Mouse (Mus musculus) forebrain, embryonic 12.5 days (tissue): ENCODE measurements around the gene Ephx4. TPM values are rescaled to one million over a fixed set of nuclear protein-coding genes. Genes with fewer than 3 reads are reported as not detected.

Experiments used
- ATAC-seq: fragments of 200-750 bp; cut with Nextera tagmentation; 2 replicates; pipeline ENCODE4 v1.8.0; 2017; ENCODE audit warnings: moderate TSS enrichment; ENCODE audit not compliant: low FRiP score
- H3K27ac ChIP-seq: fragments of 300-500 bp; sonication (generic); 2 replicates; pipeline ENCODE4 v1.5.1; 2016; ENCODE audit warnings: mild to moderate bottlenecking
- H3K27me3 ChIP-seq: fragments of 300-500 bp; sonication (generic); 2 replicates; pipeline ENCODE4 v1.6.1; 2016; ENCODE audit warnings: mild to moderate bottlenecking
- H3K36me3 ChIP-seq: fragments of 300-500 bp; sonication (generic); replicated peaks from 2 replicates; pipeline ENCODE4 v1.6.1; 2016; ENCODE audit warnings: mild to moderate bottlenecking
- H3K4me1 ChIP-seq: fragments of 300-500 bp; sonication (generic); 2 replicates; pipeline ENCODE4 v1.6.1; 2016
- H3K4me2 ChIP-seq: fragments of 300-500 bp; sonication (generic); 2 replicates; pipeline ENCODE4 v1.6.1; 2016; ENCODE audit warnings: mild to moderate bottlenecking, moderate library complexity
- H3K4me3 ChIP-seq: fragments of 300-500 bp; sonication (generic); replicated peaks from 2 replicates; pipeline ENCODE4 v1.5.1; 2016; ENCODE audit warnings: mild to moderate bottlenecking
- H3K9ac ChIP-seq: fragments of 300-500 bp; sonication (generic); 2 replicates; pipeline ENCODE4 v1.6.1; 2016; ENCODE audit warnings: mild to moderate bottlenecking
- H3K9me3 ChIP-seq: fragments of 300-500 bp; sonication (generic); 2 replicates; pipeline ENCODE4 v1.6.1; 2016
- WGBS: fragments of 180-500 bp; shearing (Covaris S2); methylation state at CpG from one replicate; pipeline ENCODE4 v1.1.7; 2016; 5-methylcytosine and 5-hydroxymethylcytosine counted together
- polyA plus RNA-seq: library from polyadenylated mRNA; unstranded; fragments of >200 nt; fragmentation: Nextera tagmentation; extraction: Ambion mirVana; gene quantifications from 2 replicates; pipeline ENCODE4 v1.2.1, GENCODE M21; 2016

Ephx4 gene
- polyA plus RNA-seq, 1 experiment from 2014 or later = 0.98 TPM

GRCm38 (mm10) chr5:107403011-107403946 is 743 bp downstream of the Ephx4 start:
- Histone ChIP-seq H3K36me3 (no peaks in the 10 kb centered on the region), H3K9me3 (no peaks in the 10 kb centered on the region; the same call in 1 of the 2 replicates), H3K4me2 (peak overlapping the region; percentile 98), H3K27ac (no peak overlapping the region), H3K27me3 (peaks cover 30% of the 10 kb centered on the region), H3K4me3 (peak overlapping the region; percentile 61), H3K9ac (peak overlapping the region; percentile 67), H3K4me1 (peaks cover 13% of the 10 kb centered on the region)
- WGBS = under 1% methylated on average over 71 of the region's 80 CpGs
- peak; percentile 81; the same call in 1 of the 2 replicates for ATAC-seq

GRCm38 (mm10) chr5:107403947-107404684 is 1.6 kb downstream of the Ephx4 start:
- Histone ChIP-seq H3K27me3 (peaks cover 30% of the 10 kb centered on the region), H3K36me3 (no peaks in the 10 kb centered on the region), H3K9ac (peak overlapping the region; percentile 67), H3K27ac (no peak overlapping the region), H3K4me3 (peak overlapping the region; percentile 61), H3K9me3 (no peaks in the 10 kb centered on the region), H3K4me2 (peak overlapping the region; percentile 98), H3K4me1 (peaks cover 13% of the 10 kb centered on the region)
- no peak; the same call in 1 of the 2 replicates for ATAC-seq
- WGBS = 25% methylated on average over 12 of the region's 12 CpGs

- H3K9me3 ChIP-seq = no peaks in the 10 kb centered on the region
- H3K27ac ChIP-seq = no peak overlapping the region
- no peak overlapping the region for H3K4me3 ChIP-seq
- no peak for ATAC-seq
- 84% methylated on average over 4 of the region's 4 CpGs for WGBS
- H3K4me1 ChIP-seq = peaks cover 13% of the 10 kb centered on the region
- no peak overlapping the region for H3K9ac ChIP-seq
- no peaks in the 10 kb centered on the region for H3K36me3 ChIP-seq
- H3K27me3 ChIP-seq = peaks cover 30% of the 10 kb centered on the region
- H3K4me2 ChIP-seq = no peak overlapping the region
These were observed 2.8 kb downstream of the Ephx4 start for GRCm38 (mm10) chr5:107405361-107405760.

- Histone ChIP-seq H3K4me3 (no peak overlapping the region), H3K9ac (no peak overlapping the region), H3K27me3 (peaks cover 3% of the 10 kb centered on the region), H3K4me2 (no peak overlapping the region), H3K4me1 (no peaks in the 10 kb centered on the region), H3K36me3 (no peaks in the 10 kb centered on the region), H3K27ac (no peak overlapping the region), H3K9me3 (no peaks in the 10 kb centered on the region)
- WGBS = 87% methylated on average over 1 of the region's 1 CpGs
- no peak for ATAC-seq
These were observed 7.8 kb downstream of the Ephx4 start for GRCm38 (mm10) chr5:107410305-107410704.

GRCm38 (mm10) chr5:107411326-107411725 is 8.8 kb downstream of the Ephx4 start:
- WGBS = 60% methylated on average over 4 of the region's 4 CpGs
- H3K4me1 ChIP-seq = no peaks in the 10 kb centered on the region
- no peaks in the 10 kb centered on the region for H3K27me3 ChIP-seq
- H3K4me2 ChIP-seq = no peak overlapping the region
- H3K9ac ChIP-seq = no peak overlapping the region
- H3K27ac ChIP-seq = no peak overlapping the region
- H3K9me3 ChIP-seq = no peaks in the 10 kb centered on the region
- no peaks in the 10 kb centered on the region for H3K36me3 ChIP-seq
- ATAC-seq = no peak
- no peak overlapping the region for H3K4me3 ChIP-seq

GRCm38 (mm10) chr5:107412285-107412684 is 9.7 kb downstream of the Ephx4 start:
- H3K27me3 ChIP-seq = no peaks in the 10 kb centered on the region
- H3K4me3 ChIP-seq = no peak overlapping the region
- no peak for ATAC-seq
- H3K9ac ChIP-seq = no peak overlapping the region
- 93% methylated on average over 2 of the region's 2 CpGs for WGBS
- no peaks in the 10 kb centered on the region for H3K4me1 ChIP-seq
- no peak overlapping the region for H3K27ac ChIP-seq
- no peaks in the 10 kb centered on the region for H3K36me3 ChIP-seq
- H3K9me3 ChIP-seq = no peaks in the 10 kb centered on the region
- H3K4me2 ChIP-seq = no peak overlapping the region

GRCm38 (mm10) chr5:107415098-107415497 is 12.6 kb downstream of the Ephx4 start:
- 81% methylated on average over 2 of the region's 2 CpGs for WGBS
- Histone ChIP-seq H3K4me3 (no peak overlapping the region), H3K27ac (no peak overlapping the region), H3K9me3 (no peaks in the 10 kb centered on the region), H3K4me2 (no peak overlapping the region), H3K27me3 (no peaks in the 10 kb centered on the region), H3K4me1 (no peaks in the 10 kb centered on the region), H3K36me3 (no peaks in the 10 kb centered on the region), H3K9ac (no peak overlapping the region)
- ATAC-seq = no peak

GRCm38 (mm10) chr5:107421676-107422075 is 19.1 kb downstream of the Ephx4 start:
- no peak overlapping the region for H3K4me2 ChIP-seq
- ATAC-seq = no peak
- H3K27ac ChIP-seq = no peak overlapping the region
- no peaks in the 10 kb centered on the region for H3K4me1 ChIP-seq
- H3K9me3 ChIP-seq = no peaks in the 10 kb centered on the region
- H3K27me3 ChIP-seq = no peaks in the 10 kb centered on the region
- 64% methylated on average over 1 of the region's 1 CpGs for WGBS
- H3K9ac ChIP-seq = no peak overlapping the region
- H3K4me3 ChIP-seq = no peak overlapping the region
- H3K36me3 ChIP-seq = no peaks in the 10 kb centered on the region

GRCm38 (mm10) chr5:107431249-107431648 is 28.7 kb downstream of the Ephx4 start, which contains the start of gene Lpcat2b:
Gene Lpcat2b (plus strand): TSS chr5:107431549.
- H3K27ac ChIP-seq = no peak within 1 kb of the TSS
- no peaks in the 10 kb centered on the region for H3K36me3 ChIP-seq
- H3K9me3 ChIP-seq = no peaks in the 10 kb centered on the region
- H3K4me2 ChIP-seq = no peak within 1 kb of the TSS
- H3K4me1 ChIP-seq = no peaks in the 10 kb centered on the region
- 81% methylated on average over 3 of the region's 3 CpGs for WGBS
- no peak within 1 kb of the TSS for H3K4me3 ChIP-seq
- ATAC-seq = no peak
- H3K9ac ChIP-seq = no peak within 1 kb of the TSS
- 0 out of 2 replicates have a peak, but pooled peaks cover 8% of the 10 kb centered on the region for H3K27me3 ChIP-seq

GRCm38 (mm10) chr5:107434001-107434400 is 31.5 kb downstream of the Ephx4 start:
- H3K4me3 ChIP-seq = no peak overlapping the region
- H3K27me3 ChIP-seq = 0 out of 2 replicates have a peak, but pooled peaks cover 3% of the 10 kb centered on the region
- WGBS = 85% methylated on average over 5 of the region's 5 CpGs
- no peak overlapping the region for H3K4me2 ChIP-seq
- H3K9ac ChIP-seq = no peak overlapping the region
- no peak overlapping the region for H3K27ac ChIP-seq
- H3K36me3 ChIP-seq = no peaks in the 10 kb centered on the region
- peaks cover 7% of the 10 kb centered on the region for H3K4me1 ChIP-seq
- ATAC-seq = no peak
- no peaks in the 10 kb centered on the region for H3K9me3 ChIP-seq

- Histone ChIP-seq H3K36me3 (no peaks in the 10 kb centered on the region), H3K27me3 (no peaks in the 10 kb centered on the region), H3K9me3 (no peaks in the 10 kb centered on the region), H3K4me2 (no peak overlapping the region), H3K4me3 (no peak overlapping the region), H3K27ac (no peak overlapping the region), H3K9ac (no peak overlapping the region), H3K4me1 (peaks cover 7% of the 10 kb centered on the region)
- 88% methylated on average over 6 of the region's 6 CpGs for WGBS
- no peak for ATAC-seq
These were observed 33.6 kb downstream of the Ephx4 start for GRCm38 (mm10) chr5:107436185-107436584.

DNA sequence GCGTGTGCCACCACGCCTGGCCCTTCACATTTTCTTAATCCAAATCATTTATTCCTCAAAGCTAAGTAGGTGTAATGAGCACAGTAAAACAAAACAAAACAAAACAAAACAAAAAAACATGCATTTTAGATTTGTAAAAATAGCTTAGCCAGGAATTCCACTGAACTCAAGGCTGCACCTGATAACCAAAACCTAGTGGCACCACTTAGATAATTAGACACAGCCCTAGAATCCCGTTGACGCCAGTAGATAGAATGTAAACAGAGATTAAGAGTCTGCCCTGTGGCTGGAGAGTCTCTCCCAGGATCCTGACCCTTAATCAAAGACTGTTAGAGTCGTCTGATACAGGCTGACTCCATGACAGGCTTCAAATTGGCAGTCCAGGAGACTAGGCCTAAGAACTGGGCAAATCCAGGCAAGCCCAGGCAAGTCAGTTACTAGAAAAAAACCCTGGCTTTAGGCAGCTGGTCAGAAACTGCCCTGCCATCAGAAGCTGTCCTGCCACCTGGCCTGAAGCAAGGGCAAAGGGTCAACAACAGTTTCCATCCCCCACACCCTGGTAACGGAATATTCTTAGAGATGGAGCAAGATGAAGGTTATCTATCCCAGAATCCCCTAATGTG is 34.2 kb downstream of the Ephx4 start:
- no peaks in the 10 kb centered on the region for H3K9me3 ChIP-seq
- peaks cover 7% of the 10 kb centered on the region for H3K4me1 ChIP-seq
- H3K27ac ChIP-seq = no peak overlapping the region
- no peaks in the 10 kb centered on the region for H3K27me3 ChIP-seq
- H3K9ac ChIP-seq = no peak overlapping the region
- WGBS = 80% methylated on average over 6 of the region's 6 CpGs
- no peak for ATAC-seq
- H3K36me3 ChIP-seq = no peaks in the 10 kb centered on the region
- H3K4me2 ChIP-seq = no peak overlapping the region
- no peak overlapping the region for H3K4me3 ChIP-seq
